Mouse (Mus musculus) midbrain, embryonic 14.5 days (tissue): Measurements from ENCODE around the gene Nmi. TPM values are rescaled to one million over a fixed set of nuclear protein-coding genes. Genes with fewer than 3 reads are reported as not detected.

Experiments
- ATAC-seq: fragments of 200-750 bp; cut with Nextera tagmentation; 2 replicates; pipeline ENCODE4 v1.8.0; 2017; ENCODE audit warnings: moderate number of reproducible peaks, moderate library complexity; ENCODE audit not compliant: low FRiP score, low TSS enrichment
- DNase-seq: peaks from one replicate; pipeline ENCODE4 v3.0.0-alpha.2; 2015
- H3K27ac ChIP-seq: fragments of 300-500 bp; sonication (generic); replicated peaks from 2 replicates; pipeline ENCODE4 v1.5.1; 2014; ENCODE audit warnings: mild to moderate bottlenecking, low read depth, low read length, moderate library complexity
- H3K27me3 ChIP-seq: fragments of 300-500 bp; sonication (generic); 2 replicates; pipeline ENCODE4 v1.6.1; 2014; ENCODE audit warnings: low read length, control low read depth, mixed read lengths; ENCODE audit not compliant: control insufficient read depth, insufficient read depth
- H3K36me3 ChIP-seq: fragments of 300-500 bp; sonication (generic); 2 replicates; pipeline ENCODE4 v1.6.1; 2014; ENCODE audit warnings: low read length, control low read depth; ENCODE audit not compliant: control insufficient read depth, insufficient read depth
- H3K4me1 ChIP-seq: fragments of 300-500 bp; sonication (generic); 2 replicates; pipeline ENCODE4 v1.6.1; 2014; ENCODE audit warnings: mild to moderate bottlenecking, antibody characterized with exemption, low read length, control low read depth; ENCODE audit not compliant: control insufficient read depth, insufficient read depth
- H3K4me2 ChIP-seq: fragments of 300-500 bp; sonication (generic); 2 replicates; pipeline ENCODE4 v1.6.1; 2014; ENCODE audit warnings: mild to moderate bottlenecking, low read length, moderate library complexity
- H3K4me3 ChIP-seq: fragments of 300-500 bp; sonication (generic); replicated peaks from 2 replicates; pipeline ENCODE4 v1.5.1; 2014; ENCODE audit warnings: low read depth, low read length
- H3K9ac ChIP-seq: fragments of 300-500 bp; sonication (generic); replicated peaks from 2 replicates; pipeline ENCODE4 v1.6.1; 2014; ENCODE audit warnings: mild to moderate bottlenecking, low read length, moderate library complexity
- H3K9me3 ChIP-seq: fragments of 300-500 bp; sonication (generic); 2 replicates; pipeline ENCODE4 v1.6.1; 2016; ENCODE audit warnings: low read length, control low read depth, mixed read lengths; ENCODE audit not compliant: control insufficient read depth
- WGBS: fragments of 180-500 bp; shearing (Covaris S2); extraction: QIAGEN DNeasy Blood & Tissue Kit; methylation state at CpG from one replicate; pipeline ENCODE4 v1.1.7; 2014; 5-methylcytosine and 5-hydroxymethylcytosine counted together
- polyA plus RNA-seq: library from polyadenylated mRNA; unstranded; fragments of >200 nt; fragmentation: Nextera tagmentation; extraction: Ambion mirVana; gene quantifications from 2 replicates; pipeline ENCODE4 v1.2.1, GENCODE M21; 2014

The Nmi gene
- polyA plus RNA-seq, 1 experiment from 2014 or later: 5.3 TPM

DNA sequence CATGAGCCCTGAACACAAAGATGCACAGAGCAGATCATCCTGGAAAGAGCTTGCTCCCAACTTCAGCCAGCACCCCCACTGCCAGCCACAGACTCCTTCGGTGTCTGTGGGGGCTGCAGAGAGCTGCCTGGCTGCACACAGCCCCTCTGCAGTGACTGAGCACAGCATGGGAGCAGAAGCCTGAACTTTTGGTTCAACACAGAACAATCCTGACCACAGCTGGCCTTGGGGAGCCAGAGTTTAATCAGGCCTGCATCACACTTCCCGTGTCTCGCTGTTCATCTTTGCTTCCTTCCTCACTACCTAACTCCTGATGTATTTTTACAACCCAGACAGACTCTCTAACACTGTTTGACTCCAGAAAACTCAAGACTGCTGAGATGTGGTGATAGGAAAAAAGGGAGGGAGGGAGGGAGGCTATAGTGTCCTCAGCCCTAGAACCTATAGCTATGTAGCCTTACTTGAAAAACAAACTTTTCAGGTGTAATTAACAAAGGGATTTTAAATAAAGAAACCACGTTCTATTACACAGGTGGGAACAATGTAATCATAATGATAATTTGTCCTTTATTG is 65.7 kb downstream of the Nmi start:
- DNase-seq (no peak), ATAC-seq (no peak)
- H3K4me1 ChIP-seq: no peaks in the 10 kb centered on the region
- H3K9me3 ChIP-seq: no peaks in the 10 kb centered on the region
- H3K27ac ChIP-seq: no peak overlapping the region
- H3K27me3 ChIP-seq: no peaks in the 10 kb centered on the region
- no peak overlapping the region for H3K9ac ChIP-seq
- no peaks in the 10 kb centered on the region for H3K36me3 ChIP-seq
- WGBS: 27% methylated on average over 4 of the region's 4 CpGs
- H3K4me3 ChIP-seq: no peak overlapping the region
- H3K4me2 ChIP-seq: no peak overlapping the region

DNA sequence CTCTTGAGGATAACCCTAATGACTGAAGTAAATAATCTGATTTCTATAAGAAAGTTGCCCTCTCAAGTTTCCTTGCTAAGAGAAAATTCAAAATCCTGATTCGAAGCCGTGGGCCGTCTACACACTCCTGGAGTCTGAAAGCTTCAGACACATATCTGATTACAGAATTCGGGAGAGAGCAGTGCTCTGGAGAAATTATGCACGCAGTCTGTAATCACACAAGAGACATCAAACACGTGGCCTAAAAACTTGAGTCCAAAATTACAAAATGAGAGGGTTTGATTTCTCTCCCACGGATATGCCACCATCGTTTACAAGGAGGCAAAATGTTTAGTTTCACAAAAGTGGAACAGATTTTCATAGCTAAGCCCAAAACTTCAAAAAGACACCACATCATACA is 67.7 kb downstream of the Nmi start:
- ATAC-seq (no peak), DNase-seq (no peak)
- no peak overlapping the region for H3K27ac ChIP-seq
- H3K4me2 ChIP-seq: no peak overlapping the region
- WGBS: 88% methylated on average over 8 of the region's 8 CpGs
- H3K4me1 ChIP-seq: no peaks in the 10 kb centered on the region
- no peaks in the 10 kb centered on the region for H3K36me3 ChIP-seq
- no peaks in the 10 kb centered on the region for H3K9me3 ChIP-seq
- H3K9ac ChIP-seq: no peak overlapping the region
- no peaks in the 10 kb centered on the region for H3K27me3 ChIP-seq
- no peak overlapping the region for H3K4me3 ChIP-seq

Other genes starting within 250 kb of the Nmi start
- gene Rbm43, start 38.3 kb downstream of the Nmi start, polyA plus RNA-seq: 5.3 and 6.0 TPM in 2 replicates
- 2.7 and 3.9 TPM in 2 replicates for gene Tnfaip6, start 64.5 kb upstream of the Nmi start, polyA plus RNA-seq
- gene Rif1, start 99.3 kb upstream of the Nmi start, polyA plus RNA-seq: 28.5 and 34.2 TPM in 2 replicates